Mouse (Mus musculus) hindbrain, embryonic 12.5 days (tissue): ENCODE results near the gene Gm10486. TPM values are rescaled to one million over a fixed set of nuclear protein-coding genes. Genes with fewer than 3 reads are reported as not detected.
"Not testable (repeated sequence)": the region's sequence is repeated elsewhere in the genome, so short reads cannot be mapped to it uniquely, and the experiment has no call there.

Experiments
- ATAC-seq: fragments of 200-750 bp; cut with Nextera tagmentation; 2 replicates; pipeline ENCODE4 v1.8.0; 2017; ENCODE audit warnings: moderate TSS enrichment; ENCODE audit not compliant: low FRiP score
- H3K27ac ChIP-seq: fragments of 300-500 bp; sonication (generic); 2 replicates; pipeline ENCODE4 v1.5.1; 2016; ENCODE audit warnings: mild to moderate bottlenecking
- H3K27me3 ChIP-seq: fragments of 300-500 bp; sonication (generic); 2 replicates; pipeline ENCODE4 v1.6.1; 2016; ENCODE audit warnings: mild to moderate bottlenecking
- H3K36me3 ChIP-seq: fragments of 300-500 bp; sonication (generic); 2 replicates; pipeline ENCODE4 v1.6.1; 2016; ENCODE audit warnings: mild to moderate bottlenecking
- H3K4me1 ChIP-seq: fragments of 300-500 bp; sonication (generic); 2 replicates; pipeline ENCODE4 v1.6.1; 2016
- H3K4me2 ChIP-seq: fragments of 300-500 bp; sonication (generic); replicated peaks from 2 replicates; pipeline ENCODE4 v1.6.1; 2016; ENCODE audit warnings: mild to moderate bottlenecking
- H3K4me3 ChIP-seq: fragments of 300-500 bp; sonication (generic); 2 replicates; pipeline ENCODE4 v1.5.1; 2016; ENCODE audit warnings: mild to moderate bottlenecking
- H3K9ac ChIP-seq: fragments of 300-500 bp; sonication (generic); 2 replicates; pipeline ENCODE4 v1.6.1; 2016; ENCODE audit warnings: mild to moderate bottlenecking, moderate library complexity
- H3K9me3 ChIP-seq: fragments of 300-500 bp; sonication (generic); replicated peaks from 2 replicates; pipeline ENCODE4 v1.6.1; 2016; ENCODE audit warnings: mild to moderate bottlenecking
- WGBS: fragments of 180-500 bp; shearing (Covaris S2); methylation state at CpG from one replicate; pipeline ENCODE4 v1.1.7; 2016; 5-methylcytosine and 5-hydroxymethylcytosine counted together
- polyA plus RNA-seq: library from polyadenylated mRNA; unstranded; fragments of >200 nt; fragmentation: Nextera tagmentation; extraction: Ambion mirVana; gene quantifications from 2 replicates; pipeline ENCODE4 v1.2.1, GENCODE M21; 2016

Gene Gm10486
- polyA plus RNA-seq = not detected in 2 replicates

DNA sequence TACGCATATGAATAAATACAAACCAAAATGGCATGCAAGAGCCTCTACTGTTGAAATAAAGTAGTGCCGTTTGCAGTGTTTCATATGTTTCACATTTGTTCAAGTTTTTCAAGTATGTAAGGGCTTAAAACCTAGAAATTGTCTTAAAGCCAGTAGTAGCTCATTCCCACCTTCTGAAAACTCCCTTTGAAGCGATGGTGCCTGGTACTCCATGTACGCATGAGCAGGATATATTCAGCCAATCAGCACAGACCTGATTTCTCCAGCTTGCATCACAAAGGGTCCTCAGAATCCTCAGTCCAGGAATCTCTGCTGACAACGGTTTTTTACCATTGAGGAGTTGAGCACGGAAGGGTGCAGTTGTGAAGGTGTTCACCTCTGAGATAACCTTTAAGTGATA lies at the start of gene Gm10486:
Gene Gm10486, plus strand, starts transcription at position 301 of the 400 bp plus-strand sequence.
- not testable (repeated sequence) for H3K9me3 ChIP-seq, H3K4me3 ChIP-seq
- no CpG with 5 or more reads among the region's 6 CpGs for WGBS

More for the DNA sequence above, at the start of gene Gm10486:
- H3K36me3 ChIP-seq, H3K4me2 ChIP-seq, H3K27me3 ChIP-seq, H3K9ac ChIP-seq, ATAC-seq, H3K4me1 ChIP-seq, H3K27ac ChIP-seq: not testable (repeated sequence)
